Mouse (Mus musculus): Measurements from ENCODE around the gene Hacl1.
A peak's percentile ranks its signal among the peaks of the same experiment; 100 is the strongest.

DNA sequence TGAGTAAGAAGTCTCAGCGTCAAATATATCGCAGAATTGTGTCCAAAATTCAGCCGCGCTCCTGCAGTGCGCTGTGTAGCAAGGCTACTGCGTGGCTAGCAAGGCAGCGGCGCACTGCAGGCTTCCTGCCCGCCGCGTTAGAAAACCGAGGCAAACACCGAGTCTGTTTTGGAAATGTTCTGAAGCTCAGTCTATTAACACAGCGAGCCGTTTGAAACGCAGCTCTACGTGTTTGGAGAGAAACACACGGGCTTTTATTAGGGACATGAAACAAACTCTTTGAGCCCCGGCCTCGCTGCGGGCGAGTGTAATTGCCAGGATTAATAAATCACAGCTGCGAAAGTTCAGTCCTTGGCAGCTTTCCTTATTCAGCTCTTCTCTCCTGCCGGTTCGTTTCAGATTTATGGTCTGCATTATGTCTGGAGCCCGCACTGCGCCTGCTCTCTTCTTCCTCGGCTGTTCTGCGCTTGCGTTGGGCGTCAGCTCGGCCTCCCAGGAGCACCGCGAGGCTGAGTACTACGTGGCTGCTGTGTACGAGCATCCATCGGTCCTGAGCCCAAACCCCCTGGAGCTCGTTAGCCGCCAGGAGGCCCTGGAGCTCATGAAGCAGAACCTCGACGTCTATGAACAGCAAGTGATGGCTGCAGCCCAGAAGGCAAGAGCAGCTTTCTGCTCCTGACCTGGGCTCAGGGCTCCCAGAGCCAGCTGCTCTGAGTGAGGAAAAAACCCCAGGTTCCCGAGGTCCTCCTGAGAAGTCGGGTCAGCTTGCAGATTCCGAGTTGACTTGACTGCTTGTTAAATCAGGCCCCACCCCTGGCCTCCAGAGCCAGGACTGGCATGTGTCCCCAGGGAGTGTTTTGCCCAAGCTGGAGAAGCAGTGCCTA lies 20.8 kb upstream of the Hacl1 start:
- TF ChIP-seq POLR2A (IDR thresholded peaks at IDR 0.05; ENCODE audit: low read depth, low read length) (peak; percentile 13), CTCF (conservative IDR thresholded peaks at IDR 0.05; ENCODE audit: insufficient read depth, insufficient read length, low read depth, low read length) (0 out of 2 replicates have a peak, but pooled peaks have one; percentile 9)

Data from kidney, adult 2 months (tissue).